Mouse (Mus musculus) embryonic facial prominence, embryonic 10.5 days (tissue): ENCODE data around the gene Tox4. TPM values are rescaled to one million over a fixed set of nuclear protein-coding genes. Genes with fewer than 3 reads are reported as not detected.
"Not testable (repeated sequence)": the region's sequence is repeated elsewhere in the genome, so short reads cannot be mapped to it uniquely, and the experiment has no call there.

ENCODE experiments used
- DNase-seq: peaks from one replicate; pipeline ENCODE4 v3.0.0-alpha.2; 2017; ENCODE audit warnings: low spot score
- H3K27ac ChIP-seq: fragments of 300-500 bp; sonication (generic); replicated peaks from 2 replicates; pipeline ENCODE4 v1.5.1; 2016; ENCODE audit warnings: mild to moderate bottlenecking
- H3K27me3 ChIP-seq: fragments of 300-500 bp; sonication (generic); replicated peaks from 2 replicates; pipeline ENCODE4 v1.6.1; 2016; ENCODE audit warnings: low read depth, mild to moderate bottlenecking; ENCODE audit not compliant: poor library complexity, severe bottlenecking
- H3K36me3 ChIP-seq: fragments of 300-500 bp; sonication (generic); replicated peaks from 2 replicates; pipeline ENCODE4 v1.6.1; 2016; ENCODE audit warnings: mild to moderate bottlenecking, moderate library complexity
- H3K4me1 ChIP-seq: fragments of 300-500 bp; sonication (generic); 2 replicates; pipeline ENCODE4 v1.6.1; 2016
- H3K4me3 ChIP-seq: fragments of 300-500 bp; sonication (generic); 2 replicates; pipeline ENCODE4 v1.5.1; 2016; ENCODE audit warnings: mild to moderate bottlenecking, moderate library complexity
- H3K9me3 ChIP-seq: fragments of 300-500 bp; sonication (generic); 2 replicates; pipeline ENCODE4 v1.6.1; 2016; ENCODE audit warnings: mild to moderate bottlenecking
- WGBS: fragments of 180-500 bp; shearing (Covaris S2); methylation state at CpG from one replicate; pipeline ENCODE4 v1.1.7; 2016; 5-methylcytosine and 5-hydroxymethylcytosine counted together
- polyA plus RNA-seq: library from polyadenylated mRNA; unstranded; fragments of >200 nt; fragmentation: Nextera tagmentation; extraction: Ambion mirVana; gene quantifications from 2 replicates; pipeline ENCODE4 v1.2.1, GENCODE M21; 2016

Gene Tox4
- polyA plus RNA-seq, 1 experiment from 2014 or later = 53.5 TPM

DNA sequence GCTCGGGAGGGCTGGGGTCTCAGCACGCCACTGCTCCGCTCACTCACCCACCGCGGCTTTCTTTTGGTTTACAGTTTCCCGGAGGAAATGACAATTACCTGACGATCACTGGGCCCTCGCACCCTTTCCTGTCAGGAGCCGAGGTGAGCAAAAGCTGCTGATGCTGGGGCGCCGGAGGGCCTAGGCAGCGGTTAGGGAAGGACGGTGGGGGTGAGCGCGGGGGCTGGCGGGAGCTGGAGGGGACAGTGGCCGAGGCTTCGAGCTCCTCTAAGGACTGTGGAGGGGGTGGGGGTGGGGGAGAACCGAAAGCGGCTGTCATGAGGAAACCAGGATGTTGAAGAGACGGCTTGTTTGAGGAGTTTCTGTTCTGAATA is 788 bp downstream of the Tox4 start:
- no peaks in the 10 kb centered on the region for H3K27me3 ChIP-seq
- peak overlapping the region; percentile 75 for H3K4me3 ChIP-seq
- H3K36me3 ChIP-seq = peaks cover 21% of the 10 kb centered on the region
- WGBS = under 1% methylated on average over 21 of the region's 21 CpGs
- H3K4me1 ChIP-seq = peaks cover 17% of the 10 kb centered on the region
- H3K27ac ChIP-seq = peak overlapping the region; percentile 87
- DNase-seq = no peak
- no peaks in the 10 kb centered on the region for H3K9me3 ChIP-seq

- Histone ChIP-seq H3K27me3 (no peaks in the 10 kb centered on the region), H3K27ac (no peak overlapping the region), H3K4me1 (peaks cover 9% of the 10 kb centered on the region), H3K36me3 (peaks cover 47% of the 10 kb centered on the region), H3K4me3 (no peak overlapping the region), H3K9me3 (no peaks in the 10 kb centered on the region)
- DNase-seq = no peak
- 93% methylated on average over 5 of the region's 5 CpGs for WGBS
These were observed 4.7 kb downstream of the Tox4 start for GRCm38 (mm10) chr14:52283629-52284028.

- H3K36me3 ChIP-seq = peaks cover 53% of the 10 kb centered on the region
- H3K27me3 ChIP-seq = no peaks in the 10 kb centered on the region
- peaks cover 8% of the 10 kb centered on the region for H3K4me1 ChIP-seq
- no peak for DNase-seq
- H3K9me3 ChIP-seq = no peaks in the 10 kb centered on the region
- no peak overlapping the region for H3K4me3 ChIP-seq
- no peak overlapping the region for H3K27ac ChIP-seq
- WGBS = 92% methylated on average over 3 of the region's 3 CpGs
These were observed 5.2 kb downstream of the Tox4 start for GRCm38 (mm10) chr14:52284191-52284590.

GRCm38 (mm10) chr14:52295558-52296264 is 16.8 kb downstream of the Tox4 start:
- H3K27ac ChIP-seq = no peak overlapping the region
- H3K36me3 ChIP-seq = peaks cover 99% of the 10 kb centered on the region
- H3K4me3 ChIP-seq = no peak overlapping the region
- no peak for DNase-seq
- H3K4me1 ChIP-seq = no peaks in the 10 kb centered on the region
- WGBS = 77% methylated on average over 6 of the region's 6 CpGs
- H3K27me3 ChIP-seq = no peaks in the 10 kb centered on the region
- no peaks in the 10 kb centered on the region for H3K9me3 ChIP-seq

- 90% methylated on average over 3 of the region's 3 CpGs for WGBS
- Histone ChIP-seq H3K36me3 (peaks cover 24% of the 10 kb centered on the region), H3K4me3 (0 out of 2 replicates have a peak overlapping the region, but pooled peaks have one; percentile 77)
- H3K4me1 ChIP-seq, H3K27ac ChIP-seq, H3K27me3 ChIP-seq, DNase-seq, H3K9me3 ChIP-seq: not testable (repeated sequence)
These were observed 24.6 kb downstream of the Tox4 start for GRCm38 (mm10) chr14:52303517-52303916.

- Histone ChIP-seq H3K4me3 (peak within 1 kb of the TSS; percentile 77), H3K36me3 (peaks cover 24% of the 10 kb centered on the region), H3K9me3 (no peaks in the 10 kb centered on the region), H3K27ac (peak within 1 kb of the TSS; percentile 93), H3K4me1 (peaks cover 6% of the 10 kb centered on the region), H3K27me3 (no peaks in the 10 kb centered on the region)
- WGBS = under 1% methylated on average over 46 of the region's 46 CpGs
- peak; percentile 92 for DNase-seq
These were observed 25.8 kb downstream of the Tox4 start, which contains the start of gene Mettl3 for GRCm38 (mm10) chr14:52304644-52305271. Gene Mettl3, minus strand, starts transcription at chr14:52305128.

DNA sequence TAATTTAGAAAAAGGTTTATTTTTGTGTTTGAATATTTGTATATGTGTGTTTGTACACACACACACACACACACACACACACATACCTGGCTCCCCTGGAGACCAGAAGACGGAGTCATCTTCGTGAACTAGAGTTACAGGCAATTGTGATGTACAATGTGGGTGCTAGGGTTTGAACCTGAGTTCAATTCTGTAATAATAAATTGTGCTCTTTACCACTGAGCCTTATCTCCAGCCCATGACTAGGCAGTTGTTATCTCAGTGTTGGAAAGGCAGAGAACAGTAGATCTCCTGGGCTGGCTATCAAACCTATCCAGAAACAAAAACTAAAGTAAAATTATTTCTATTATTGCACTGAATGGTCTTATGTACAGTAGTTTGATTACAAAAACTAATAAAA is 27.2 kb downstream of the Tox4 start:
- H3K27me3 ChIP-seq = no peaks in the 10 kb centered on the region
- WGBS = 96% methylated on average over 2 of the region's 2 CpGs
- no peak for DNase-seq
- peaks cover 6% of the 10 kb centered on the region for H3K4me1 ChIP-seq
- H3K36me3 ChIP-seq = peaks cover 30% of the 10 kb centered on the region
- H3K27ac ChIP-seq = no peak overlapping the region
- no peak overlapping the region for H3K4me3 ChIP-seq
- H3K9me3 ChIP-seq = 0 out of 2 replicates have a peak, but pooled peaks cover 3% of the 10 kb centered on the region

- DNase-seq, H3K27me3 ChIP-seq, H3K27ac ChIP-seq, H3K4me3 ChIP-seq: not testable (repeated sequence)
- peaks cover 72% of the 10 kb centered on the region for H3K36me3 ChIP-seq
- peaks cover 19% of the 10 kb centered on the region for H3K9me3 ChIP-seq
- H3K4me1 ChIP-seq = peaks cover 43% of the 10 kb centered on the region
- WGBS = 91% methylated on average over 6 of the region's 6 CpGs
These were observed 31.4 kb downstream of the Tox4 start for GRCm38 (mm10) chr14:52310343-52310742.

- peaks cover 19% of the 10 kb centered on the region for H3K9me3 ChIP-seq
- no peaks in the 10 kb centered on the region for H3K27me3 ChIP-seq
- no peak for DNase-seq
- no peak overlapping the region for H3K27ac ChIP-seq
- peaks cover 72% of the 10 kb centered on the region for H3K36me3 ChIP-seq
- peak overlapping the region; percentile 87; the same call in 1 of the 2 replicates for H3K4me3 ChIP-seq
- WGBS = 91% methylated on average over 2 of the region's 2 CpGs
- peaks cover 45% of the 10 kb centered on the region for H3K4me1 ChIP-seq
These were observed 32.0 kb downstream of the Tox4 start for GRCm38 (mm10) chr14:52310906-52311305.

DNA sequence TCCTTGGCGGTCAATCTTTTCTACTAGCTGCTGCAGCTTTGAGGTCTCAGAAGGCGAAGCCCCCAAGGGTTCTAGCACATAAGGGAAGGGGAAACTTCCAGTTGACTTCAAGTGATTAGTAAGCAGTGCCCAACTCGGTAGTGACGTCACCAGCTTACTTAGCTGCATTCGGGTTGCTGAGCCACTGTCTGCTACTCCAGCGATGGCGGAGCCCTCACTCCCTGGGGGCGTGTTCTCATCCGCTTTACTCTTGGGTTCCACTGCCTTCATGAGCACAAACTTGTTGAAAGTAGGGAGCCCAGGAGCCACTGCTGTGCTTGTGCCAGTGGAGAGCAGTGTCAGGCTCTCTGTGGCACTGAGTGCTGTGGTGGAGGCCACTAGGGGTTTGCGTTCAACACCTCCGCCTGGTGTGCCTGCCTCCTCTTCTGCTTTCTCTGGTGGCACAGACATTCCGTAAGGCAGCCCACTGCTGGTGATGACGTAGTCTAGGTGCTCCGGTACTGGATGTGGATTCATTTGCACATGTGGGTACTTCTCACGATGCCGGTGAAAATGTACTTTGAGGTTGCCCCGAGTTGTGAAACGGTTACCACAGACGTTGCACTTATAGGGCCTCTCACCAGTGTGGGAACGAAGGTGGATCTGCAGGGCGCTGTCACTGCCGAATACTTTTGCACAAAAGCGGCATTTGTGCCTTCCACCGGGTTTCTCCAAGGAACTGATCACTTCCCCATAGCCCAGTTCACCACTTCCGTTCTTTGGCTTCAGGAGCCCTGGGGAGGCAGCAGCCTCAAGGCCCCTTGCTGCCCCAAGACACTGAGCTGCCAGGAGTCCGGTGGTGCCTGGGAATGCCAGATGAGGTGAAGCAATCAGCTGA is 35.2 kb downstream of the Tox4 start:
- WGBS = 87% methylated on average over 26 of the region's 26 CpGs
- DNase-seq = no peak
- Histone ChIP-seq H3K4me1 (peaks cover 58% of the 10 kb centered on the region), H3K27me3 (no peaks in the 10 kb centered on the region), H3K9me3 (peaks cover 19% of the 10 kb centered on the region), H3K27ac (peak overlapping the region; percentile 99; the same call in 1 of the 2 replicates), H3K36me3 (peaks cover 62% of the 10 kb centered on the region), H3K4me3 (peak overlapping the region; percentile 87)

DNA sequence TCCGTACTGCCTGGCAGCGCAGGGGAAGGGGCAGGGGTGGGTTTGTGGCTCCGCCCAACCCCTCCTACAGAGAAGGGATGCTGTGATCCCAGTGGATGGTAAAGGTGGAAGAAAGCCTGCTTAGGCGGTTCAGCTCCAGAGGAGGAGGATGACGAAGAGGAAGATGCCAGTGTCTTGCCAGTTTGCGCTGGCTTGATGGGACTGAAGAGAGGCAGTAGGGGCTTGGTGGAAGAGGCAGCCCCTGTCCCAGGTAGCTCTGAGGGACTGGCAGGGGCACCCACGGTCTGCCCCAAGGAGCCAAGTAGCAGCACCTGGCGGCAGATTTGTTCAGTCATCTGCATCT is 35.8 kb downstream of the Tox4 start:
- peak overlapping the region; percentile 99 for H3K27ac ChIP-seq
- peaks cover 61% of the 10 kb centered on the region for H3K4me1 ChIP-seq
- peak; percentile 11 for DNase-seq
- 47% methylated on average over 8 of the region's 8 CpGs for WGBS
- H3K36me3 ChIP-seq = peaks cover 55% of the 10 kb centered on the region
- peaks cover 19% of the 10 kb centered on the region for H3K9me3 ChIP-seq
- no peaks in the 10 kb centered on the region for H3K27me3 ChIP-seq
- peak overlapping the region; percentile 87 for H3K4me3 ChIP-seq

- peaks cover 61% of the 10 kb centered on the region for H3K4me1 ChIP-seq
- no peaks in the 10 kb centered on the region for H3K27me3 ChIP-seq
- 6% methylated on average over 17 of the region's 17 CpGs for WGBS
- H3K9me3 ChIP-seq = peaks cover 19% of the 10 kb centered on the region
- DNase-seq = no peak
- peaks cover 50% of the 10 kb centered on the region for H3K36me3 ChIP-seq
- H3K27ac ChIP-seq = peak overlapping the region; percentile 99
- peak overlapping the region; percentile 87 for H3K4me3 ChIP-seq
These were observed 36.4 kb downstream of the Tox4 start for GRCm38 (mm10) chr14:52315283-52315780.
